Mouse (Mus musculus) hindbrain, postnatal 0 days (tissue): Measurements from ENCODE around the gene Gm20604. TPM values are rescaled to one million over a fixed set of nuclear protein-coding genes. Genes with fewer than 3 reads are reported as not detected.

Experiments
- ATAC-seq: fragments of 200-750 bp; cut with Nextera tagmentation; 2 replicates; pipeline ENCODE4 v1.8.0; 2017; ENCODE audit warnings: mild to moderate bottlenecking, moderate TSS enrichment, moderate library complexity
- DNase-seq: peaks from one replicate; pipeline ENCODE4 v3.0.0-alpha.2; 2015; ENCODE audit warnings: low spot score
- H3K27ac ChIP-seq: fragments of 300-500 bp; sonication (generic); 2 replicates; pipeline ENCODE4 v1.5.1; 2014; ENCODE audit warnings: mild to moderate bottlenecking
- H3K27me3 ChIP-seq: fragments of 300-500 bp; sonication (generic); 2 replicates; pipeline ENCODE4 v1.6.1; 2014; ENCODE audit warnings: low read length, mixed read lengths; ENCODE audit not compliant: insufficient read depth
- H3K36me3 ChIP-seq: fragments of 300-500 bp; sonication (generic); 2 replicates; pipeline ENCODE4 v1.6.1; 2014; ENCODE audit warnings: low read length, mixed read lengths; ENCODE audit not compliant: insufficient read depth
- H3K4me1 ChIP-seq: fragments of 300-500 bp; sonication (generic); 2 replicates; pipeline ENCODE4 v1.6.1; 2014; ENCODE audit warnings: antibody characterized with exemption, low read length, mixed read lengths; ENCODE audit not compliant: insufficient read depth
- H3K4me2 ChIP-seq: fragments of 300-500 bp; sonication (generic); 2 replicates; pipeline ENCODE4 v1.6.1; 2014; ENCODE audit warnings: low read depth, mild to moderate bottlenecking, low read length, moderate library complexity, mixed read lengths
- H3K4me3 ChIP-seq: fragments of 300-500 bp; sonication (generic); 2 replicates; pipeline ENCODE4 v1.5.1; 2014; ENCODE audit warnings: low read length
- H3K9ac ChIP-seq: fragments of 300-500 bp; sonication (generic); replicated peaks from 2 replicates; pipeline ENCODE4 v1.6.1; 2014; ENCODE audit warnings: mild to moderate bottlenecking, low read length, moderate library complexity, mixed read lengths
- H3K9me3 ChIP-seq: fragments of 300-500 bp; sonication (generic); 2 replicates; pipeline ENCODE4 v1.6.1; 2016; ENCODE audit warnings: low read length, mixed read lengths
- CTCF ChIP-seq: IDR thresholded peaks from 2 replicates; pipeline ENCODE4 v1.5.1; 2016; ENCODE audit warnings: antibody characterized with exemption, control low read depth, low read depth
- WGBS: fragments of 180-500 bp; shearing (Covaris S2); extraction: QIAGEN DNeasy Blood & Tissue Kit; methylation state at CpG from one replicate; pipeline ENCODE4 v1.1.7; 2014; 5-methylcytosine and 5-hydroxymethylcytosine counted together
- polyA plus RNA-seq: library from polyadenylated mRNA; unstranded; fragments of >200 nt; fragmentation: Nextera tagmentation; extraction: Ambion mirVana; gene quantifications from 2 replicates; pipeline ENCODE4 v1.2.1, GENCODE M21; 2015
- total RNA-seq: library from RNA; depleted of rRNA; stranded (reverse); fragments of >200 nt; gene quantifications from 2 replicates; pipeline ENCODE4 v1.2.3, GENCODE M21; 2014

Gene Gm20604
- total and polyA plus RNA-seq, 2 experiments from 2014 or later, result 18.8 to 48.1 TPM

DNA sequence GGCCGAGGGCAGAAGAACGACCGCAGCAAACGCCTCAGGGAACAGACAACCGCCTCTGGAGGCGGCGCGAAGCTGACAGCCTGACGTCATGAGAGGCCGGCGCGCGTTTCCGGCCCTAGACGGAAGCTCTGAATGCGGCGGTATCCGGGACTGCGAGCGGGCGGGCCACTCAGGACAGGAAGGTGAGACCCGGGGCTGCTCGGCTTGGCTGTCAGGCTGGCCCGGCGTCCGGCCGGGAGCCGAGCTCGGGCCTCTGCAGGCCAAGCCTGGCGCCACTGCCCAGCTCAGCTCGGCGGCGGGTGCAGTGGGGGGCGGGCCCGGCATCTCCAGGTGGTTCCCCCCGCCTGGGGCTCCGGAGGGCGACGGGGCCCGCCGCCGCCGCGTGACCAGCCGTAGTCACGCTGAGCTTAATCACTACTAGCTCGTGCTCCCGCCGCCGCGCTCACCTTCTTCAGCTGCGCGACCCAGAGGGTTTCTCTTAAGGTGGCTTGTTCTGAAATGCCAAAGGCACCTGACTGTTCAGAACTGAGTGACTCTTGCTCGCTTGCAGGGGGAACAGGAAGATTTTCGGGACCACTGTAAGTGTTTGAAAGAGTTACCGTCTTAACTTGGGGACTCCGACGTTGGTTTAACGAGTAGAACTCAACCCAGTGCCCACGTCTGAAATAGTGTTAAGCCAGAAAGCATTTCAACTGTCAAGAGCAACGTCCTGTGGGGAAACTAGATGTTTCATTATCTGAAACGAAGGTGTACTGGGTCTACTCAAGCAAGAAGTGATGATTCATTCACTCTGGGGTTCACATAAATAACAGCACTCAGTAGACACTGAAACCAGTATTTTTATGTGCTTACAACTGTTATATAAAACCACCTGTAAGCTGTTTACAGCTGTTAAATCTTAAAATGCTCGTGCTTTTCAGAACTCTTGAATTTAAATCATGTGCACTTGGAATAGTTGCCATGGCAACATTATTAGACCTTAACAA lies 14.6 kb downstream of the Gm20604 start, which contains the start of the genes Moap1 and Tmem251:
Gene Moap1 (minus strand): TSS at position 73 of the 986 bp plus-strand sequence.
Gene Tmem251 (plus strand): TSS at position 174 of the 986 bp plus-strand sequence.
- DNase-seq (peak; percentile 95), ATAC-seq (peak; percentile 98)
- Histone ChIP-seq H3K9ac (peak within 1 kb of the TSS; percentile 93), H3K9me3 (no peaks in the 10 kb centered on the region), H3K27ac (peak within 1 kb of the TSS; percentile 93), H3K4me2 (peak within 1 kb of the TSS; percentile 77), H3K27me3 (no peaks in the 10 kb centered on the region), H3K36me3 (no peaks in the 10 kb centered on the region; the same call in 1 of the 2 replicates), H3K4me3 (peak within 1 kb of the TSS; percentile 76), H3K4me1 (0 out of 2 replicates have a peak, but pooled peaks cover 6% of the 10 kb centered on the region)
- TF ChIP-seq CTCF, result peak; percentile 41
- WGBS, result 2% methylated on average over 62 of the region's 63 CpGs

DNA sequence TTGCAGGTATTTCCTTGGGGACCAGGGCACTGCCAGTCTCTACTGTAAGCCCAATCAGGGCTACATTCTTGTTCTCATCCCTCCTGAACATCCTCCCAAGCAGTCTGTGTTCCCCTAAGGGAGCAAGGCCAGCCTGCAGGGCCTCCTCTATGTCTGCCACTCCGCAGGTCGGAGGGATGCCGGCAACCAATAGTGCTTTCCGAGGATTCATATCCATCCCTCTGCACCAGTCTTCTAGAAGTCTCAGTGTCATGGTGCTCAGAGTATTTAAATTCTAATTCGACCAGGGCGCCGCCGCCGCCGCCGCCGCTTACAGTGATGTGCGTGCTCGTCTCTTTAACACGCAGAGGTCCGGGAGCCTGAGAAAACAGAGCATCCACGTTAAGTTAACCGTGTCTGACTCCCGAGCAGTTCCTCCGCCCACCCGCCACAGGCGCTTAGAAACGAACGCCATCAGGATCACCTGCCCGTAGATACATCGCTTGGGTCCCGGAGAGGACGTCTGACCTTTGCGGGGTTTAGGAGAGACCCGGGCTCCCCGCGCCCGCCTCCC lies 15.4 kb downstream of the Gm20604 start:
- Histone ChIP-seq H3K36me3 (no peaks in the 10 kb centered on the region; the same call in 1 of the 2 replicates), H3K4me3 (peak overlapping the region; percentile 76), H3K27me3 (no peaks in the 10 kb centered on the region), H3K9me3 (no peaks in the 10 kb centered on the region), H3K9ac (peak overlapping the region; percentile 93), H3K4me1 (0 out of 2 replicates have a peak, but pooled peaks cover 6% of the 10 kb centered on the region), H3K27ac (peak overlapping the region; percentile 93), H3K4me2 (peak overlapping the region; percentile 77)
- ATAC-seq (peak; percentile 83), DNase-seq (no peak)
- under 1% methylated on average over 33 of the region's 33 CpGs for WGBS
- TF ChIP-seq CTCF, result no peak

DNA sequence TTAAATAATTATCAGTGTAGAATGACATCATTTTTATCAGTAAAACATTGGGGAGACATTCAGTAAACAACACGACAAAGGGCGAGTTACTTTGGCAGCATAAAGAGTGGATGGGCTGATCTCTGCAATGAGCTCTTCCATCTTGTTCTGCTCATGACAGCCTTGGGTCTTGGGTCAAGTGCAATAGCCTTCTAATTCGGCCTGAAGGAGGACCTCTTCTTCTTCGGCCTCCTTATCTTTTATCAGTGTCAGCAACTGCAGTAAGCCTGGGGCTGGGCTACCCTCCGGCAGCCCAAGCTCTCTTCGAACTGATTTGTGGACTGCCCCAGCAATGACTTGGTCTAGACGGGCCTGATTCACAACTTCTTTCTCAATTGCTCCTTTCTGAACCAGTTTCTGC lies 16.4 kb downstream of the Gm20604 start:
- Histone ChIP-seq H3K9me3 (no peaks in the 10 kb centered on the region), H3K4me1 (0 out of 2 replicates have a peak, but pooled peaks cover 6% of the 10 kb centered on the region), H3K27me3 (no peaks in the 10 kb centered on the region), H3K9ac (peak overlapping the region; percentile 93; the same call in 1 of the 2 replicates), H3K27ac (no peak overlapping the region), H3K4me2 (peak overlapping the region; percentile 77), H3K4me3 (no peak overlapping the region), H3K36me3 (no peaks in the 10 kb centered on the region)
- DNase-seq, result no peak
- ATAC-seq, result no peak
- no peak for TF ChIP-seq CTCF
- WGBS, result 85% methylated on average over 7 of the region's 7 CpGs

DNA sequence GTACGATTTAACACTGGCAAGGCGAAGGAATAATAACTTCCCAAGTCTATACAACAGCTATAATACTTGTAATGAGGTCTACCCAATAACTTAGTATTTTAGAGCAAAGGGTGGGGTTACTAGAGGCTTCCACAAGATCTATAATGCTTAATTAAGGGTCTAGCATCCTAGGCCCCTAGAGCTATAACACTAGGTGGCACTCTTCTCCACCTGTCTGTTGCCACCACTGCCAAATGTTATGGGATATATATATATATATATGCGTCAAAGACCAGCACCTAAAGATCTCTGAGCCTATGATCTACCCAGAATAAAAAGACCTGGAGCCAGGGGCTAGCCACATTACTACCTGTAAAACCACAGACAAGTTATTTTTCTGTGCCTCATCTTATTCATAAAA lies 18.2 kb downstream of the Gm20604 start:
- TF ChIP-seq CTCF, result peak; percentile 58
- Histone ChIP-seq H3K4me1 (0 out of 2 replicates have a peak, but pooled peaks cover 6% of the 10 kb centered on the region), H3K9ac (no peak overlapping the region), H3K4me2 (no peak overlapping the region), H3K27me3 (no peaks in the 10 kb centered on the region), H3K4me3 (no peak overlapping the region), H3K36me3 (no peaks in the 10 kb centered on the region), H3K9me3 (no peaks in the 10 kb centered on the region), H3K27ac (no peak overlapping the region)
- 66% methylated on average over 3 of the region's 3 CpGs for WGBS
- DNase-seq (peak; percentile 42), ATAC-seq (no peak)

DNA sequence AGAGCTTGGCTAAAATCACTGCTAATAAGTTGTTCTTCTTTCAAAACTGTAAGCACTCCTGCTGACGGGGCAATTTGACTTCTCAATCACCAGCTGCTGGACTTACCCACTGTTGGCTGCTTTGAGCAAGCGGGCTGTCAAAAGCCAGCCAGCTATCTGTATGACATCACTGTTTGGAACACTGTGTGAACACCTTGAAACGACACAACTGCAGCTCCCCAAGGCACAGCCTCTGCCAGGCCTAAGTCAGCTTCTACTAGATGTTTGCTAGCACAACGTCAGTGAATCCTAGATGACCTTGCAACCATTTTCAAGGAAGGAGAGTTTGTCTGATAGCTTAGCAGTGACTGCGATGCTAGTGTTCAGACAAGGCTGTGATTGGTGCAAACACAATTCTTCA lies 19.4 kb downstream of the Gm20604 start:
- Histone ChIP-seq H3K4me1 (no peaks in the 10 kb centered on the region), H3K9ac (no peak overlapping the region), H3K4me3 (no peak overlapping the region), H3K4me2 (no peak overlapping the region), H3K9me3 (no peaks in the 10 kb centered on the region), H3K36me3 (no peaks in the 10 kb centered on the region), H3K27me3 (no peaks in the 10 kb centered on the region), H3K27ac (no peak overlapping the region)
- no peak for TF ChIP-seq CTCF
- WGBS, result 72% methylated on average over 5 of the region's 5 CpGs
- ATAC-seq, result no peak
- no peak for DNase-seq

DNA sequence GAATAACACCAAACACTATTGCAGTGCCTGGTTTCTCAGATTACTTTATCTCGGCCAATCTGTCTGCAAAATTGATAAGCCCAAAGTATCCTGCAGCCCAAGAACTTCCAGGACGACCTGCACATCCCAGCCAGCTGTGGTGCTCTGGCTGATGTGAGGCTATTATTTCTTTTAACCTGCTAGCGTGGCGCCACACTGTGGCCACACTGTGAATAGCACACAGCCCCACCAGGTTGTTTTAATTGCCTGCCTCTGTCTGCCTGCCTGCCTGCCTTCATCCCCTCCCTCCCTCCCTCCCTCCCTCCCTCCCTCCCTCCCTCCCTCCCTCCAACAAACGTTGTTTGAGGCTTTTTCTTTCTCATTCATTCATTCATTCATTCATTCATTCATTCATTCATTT lies 25.1 kb downstream of the Gm20604 start:
- H3K9ac ChIP-seq, result no peak overlapping the region
- 16% methylated on average over 4 of the region's 5 CpGs for WGBS
- H3K4me2 ChIP-seq, result no peak overlapping the region
- H3K4me1 ChIP-seq, result peaks cover 5% of the 10 kb centered on the region
- no peaks in the 10 kb centered on the region for H3K27me3 ChIP-seq
- no peaks in the 10 kb centered on the region for H3K9me3 ChIP-seq
- TF ChIP-seq CTCF, result peak; percentile 75
- no peak overlapping the region for H3K4me3 ChIP-seq
- peak; percentile 70 for DNase-seq
- H3K27ac ChIP-seq, result no peak overlapping the region
- no peaks in the 10 kb centered on the region for H3K36me3 ChIP-seq
- ATAC-seq, result no peak
